Mouse (Mus musculus) embryonic facial prominence, embryonic 10.5 days (tissue): ENCODE results near the gene Ranbp10. TPM values are rescaled to one million over a fixed set of nuclear protein-coding genes. Genes with fewer than 3 reads are reported as not detected.

ENCODE experiments used
- DNase-seq: peaks from one replicate; pipeline ENCODE4 v3.0.0-alpha.2; 2017; ENCODE audit warnings: low spot score
- H3K27ac ChIP-seq: fragments of 300-500 bp; sonication (generic); replicated peaks from 2 replicates; pipeline ENCODE4 v1.5.1; 2016; ENCODE audit warnings: mild to moderate bottlenecking
- H3K27me3 ChIP-seq: fragments of 300-500 bp; sonication (generic); replicated peaks from 2 replicates; pipeline ENCODE4 v1.6.1; 2016; ENCODE audit warnings: low read depth, mild to moderate bottlenecking; ENCODE audit not compliant: poor library complexity, severe bottlenecking
- H3K36me3 ChIP-seq: fragments of 300-500 bp; sonication (generic); replicated peaks from 2 replicates; pipeline ENCODE4 v1.6.1; 2016; ENCODE audit warnings: mild to moderate bottlenecking, moderate library complexity
- H3K4me1 ChIP-seq: fragments of 300-500 bp; sonication (generic); 2 replicates; pipeline ENCODE4 v1.6.1; 2016
- H3K4me3 ChIP-seq: fragments of 300-500 bp; sonication (generic); 2 replicates; pipeline ENCODE4 v1.5.1; 2016; ENCODE audit warnings: mild to moderate bottlenecking, moderate library complexity
- H3K9me3 ChIP-seq: fragments of 300-500 bp; sonication (generic); 2 replicates; pipeline ENCODE4 v1.6.1; 2016; ENCODE audit warnings: mild to moderate bottlenecking
- WGBS: fragments of 180-500 bp; shearing (Covaris S2); methylation state at CpG from one replicate; pipeline ENCODE4 v1.1.7; 2016; 5-methylcytosine and 5-hydroxymethylcytosine counted together
- polyA plus RNA-seq: library from polyadenylated mRNA; unstranded; fragments of >200 nt; fragmentation: Nextera tagmentation; extraction: Ambion mirVana; gene quantifications from 2 replicates; pipeline ENCODE4 v1.2.1, GENCODE M21; 2016

Ranbp10 gene
- polyA plus RNA-seq, 1 experiment from 2014 or later, result 12.1 TPM

- Histone ChIP-seq H3K27me3 (no peaks in the 10 kb centered on the region), H3K4me1 (no peaks in the 10 kb centered on the region), H3K4me3 (no peak overlapping the region), H3K27ac (no peak overlapping the region), H3K36me3 (peaks cover 87% of the 10 kb centered on the region), H3K9me3 (no peaks in the 10 kb centered on the region)
- DNase-seq, result no peak
- 94% methylated on average over 12 of the region's 12 CpGs for WGBS
These were observed 55.6 kb downstream of the Ranbp10 start for GRCm38 (mm10) chr8:105771398-105772175.

GRCm38 (mm10) chr8:105770609-105771008 is 56.5 kb downstream of the Ranbp10 start:
- H3K9me3 ChIP-seq, result no peaks in the 10 kb centered on the region
- no peaks in the 10 kb centered on the region for H3K27me3 ChIP-seq
- 87% methylated on average over 1 of the region's 1 CpGs for WGBS
- no peak overlapping the region for H3K27ac ChIP-seq
- H3K4me1 ChIP-seq, result no peaks in the 10 kb centered on the region
- H3K4me3 ChIP-seq, result no peak overlapping the region
- DNase-seq, result peak; percentile 41
- peaks cover 77% of the 10 kb centered on the region for H3K36me3 ChIP-seq

GRCm38 (mm10) chr8:105768485-105769257 is 58.5 kb downstream of the Ranbp10 start:
- DNase-seq, result no peak
- H3K9me3 ChIP-seq, result no peaks in the 10 kb centered on the region
- no peak overlapping the region for H3K4me3 ChIP-seq
- WGBS, result 92% methylated on average over 5 of the region's 5 CpGs
- H3K36me3 ChIP-seq, result peaks cover 57% of the 10 kb centered on the region
- H3K27me3 ChIP-seq, result no peaks in the 10 kb centered on the region
- no peaks in the 10 kb centered on the region for H3K4me1 ChIP-seq
- no peak overlapping the region for H3K27ac ChIP-seq

- H3K9me3 ChIP-seq, result no peaks in the 10 kb centered on the region
- WGBS, result 5% methylated on average over 57 of the region's 57 CpGs
- peak within 1 kb of the TSS; percentile 91 for H3K27ac ChIP-seq
- DNase-seq, result peak; percentile 99
- H3K4me1 ChIP-seq, result peaks cover 12% of the 10 kb centered on the region
- H3K36me3 ChIP-seq, result peaks cover 15% of the 10 kb centered on the region
- peak within 1 kb of the TSS; percentile 98 for H3K4me3 ChIP-seq
- no peaks in the 10 kb centered on the region for H3K27me3 ChIP-seq
These were observed 68.7 kb downstream of the Ranbp10 start, which contains the start of gene Gfod2 for GRCm38 (mm10) chr8:105758277-105759108. TSS of gene Gfod2 (minus strand) at chr8:105758664.

- H3K27me3 ChIP-seq, result no peaks in the 10 kb centered on the region
- 2% methylated on average over 12 of the region's 12 CpGs for WGBS
- DNase-seq, result no peak
- peak overlapping the region; percentile 98 for H3K4me3 ChIP-seq
- peaks cover 12% of the 10 kb centered on the region for H3K4me1 ChIP-seq
- peak overlapping the region; percentile 91 for H3K27ac ChIP-seq
- no peaks in the 10 kb centered on the region for H3K9me3 ChIP-seq
- H3K36me3 ChIP-seq, result peaks cover 20% of the 10 kb centered on the region
These were observed 69.3 kb downstream of the Ranbp10 start for GRCm38 (mm10) chr8:105757796-105758276.

GRCm38 (mm10) chr8:105754688-105755087 is 72.5 kb downstream of the Ranbp10 start:
- no peak overlapping the region for H3K27ac ChIP-seq
- H3K4me1 ChIP-seq, result peaks cover 28% of the 10 kb centered on the region
- H3K4me3 ChIP-seq, result no peak overlapping the region
- peaks cover 20% of the 10 kb centered on the region for H3K36me3 ChIP-seq
- whole genome bisulfite sequencing, result 83% methylated on average over 2 of the region's 2 CpGs
- no peaks in the 10 kb centered on the region for H3K9me3 ChIP-seq
- no peak for DNase-seq
- no peaks in the 10 kb centered on the region for H3K27me3 ChIP-seq

- no peak for DNase-seq
- Histone ChIP-seq H3K27me3 (no peaks in the 10 kb centered on the region), H3K4me1 (peaks cover 31% of the 10 kb centered on the region), H3K36me3 (peaks cover 20% of the 10 kb centered on the region), H3K27ac (no peak overlapping the region), H3K9me3 (no peaks in the 10 kb centered on the region), H3K4me3 (no peak overlapping the region)
- 82% methylated on average over 2 of the region's 2 CpGs for WGBS
These were observed 73.2 kb downstream of the Ranbp10 start for GRCm38 (mm10) chr8:105753916-105754315.

GRCm38 (mm10) chr8:105750606-105751005 is 76.5 kb downstream of the Ranbp10 start:
- H3K4me3 ChIP-seq, result peak overlapping the region; percentile 33
- no peaks in the 10 kb centered on the region for H3K27me3 ChIP-seq
- peak overlapping the region; percentile 72 for H3K27ac ChIP-seq
- peak; percentile 55 for DNase-seq
- 13% methylated on average over 11 of the region's 11 CpGs for WGBS
- no peaks in the 10 kb centered on the region for H3K9me3 ChIP-seq
- H3K4me1 ChIP-seq, result peaks cover 32% of the 10 kb centered on the region
- H3K36me3 ChIP-seq, result peaks cover 23% of the 10 kb centered on the region

- Histone ChIP-seq H3K27me3 (no peaks in the 10 kb centered on the region), H3K9me3 (no peaks in the 10 kb centered on the region), H3K27ac (no peak overlapping the region), H3K4me3 (no peak overlapping the region), H3K36me3 (peaks cover 17% of the 10 kb centered on the region), H3K4me1 (peaks cover 13% of the 10 kb centered on the region)
- WGBS, result 89% methylated on average over 4 of the region's 4 CpGs
- no peak for DNase-seq
These were observed 83.8 kb downstream of the Ranbp10 start for GRCm38 (mm10) chr8:105743301-105743700.

- no peak for DNase-seq
- no peaks in the 10 kb centered on the region for H3K27me3 ChIP-seq
- H3K4me1 ChIP-seq, result peaks cover 5% of the 10 kb centered on the region
- no peaks in the 10 kb centered on the region for H3K9me3 ChIP-seq
- peaks cover 17% of the 10 kb centered on the region for H3K36me3 ChIP-seq
- H3K4me3 ChIP-seq, result no peak overlapping the region
- H3K27ac ChIP-seq, result no peak overlapping the region
- 92% methylated on average over 5 of the region's 5 CpGs for WGBS
These were observed 87.9 kb downstream of the Ranbp10 start for GRCm38 (mm10) chr8:105739216-105739615.

GRCm38 (mm10) chr8:105732186-105732585 is 95.0 kb downstream of the Ranbp10 start:
- no peaks in the 10 kb centered on the region for H3K27me3 ChIP-seq
- no peaks in the 10 kb centered on the region for H3K4me1 ChIP-seq
- H3K4me3 ChIP-seq, result no peak overlapping the region
- DNase-seq, result no peak
- WGBS, result 91% methylated on average over 5 of the region's 5 CpGs
- peaks cover 15% of the 10 kb centered on the region for H3K36me3 ChIP-seq
- H3K9me3 ChIP-seq, result no peaks in the 10 kb centered on the region
- no peak overlapping the region for H3K27ac ChIP-seq
